ENCODE assay signal across 11 mouse cellular contexts in the genomic region with DNA sequence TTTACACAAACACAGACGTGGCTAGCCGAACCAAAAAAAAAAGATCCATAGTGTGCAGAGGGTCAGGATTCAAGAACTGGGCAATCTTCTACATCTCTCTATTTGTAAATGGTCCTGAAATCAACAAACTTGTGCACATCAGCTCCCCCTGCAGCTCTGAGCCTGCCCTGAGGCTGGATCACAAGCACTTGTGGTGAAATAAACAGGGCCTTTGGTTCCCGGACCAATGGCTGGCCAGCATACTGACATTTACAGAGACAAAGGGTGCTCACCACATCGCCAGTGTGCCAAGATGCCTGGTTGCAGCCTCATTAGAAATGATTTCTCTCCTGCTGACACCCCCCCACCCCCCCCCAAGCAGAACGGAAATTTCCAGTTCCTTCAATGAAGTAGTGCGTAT. TPM values are rescaled to one million over a fixed set of nuclear protein-coding genes. Genes with fewer than 3 reads are reported as not detected.
DNase-seq lines count a peak whose midpoint lies in the region; ATAC-seq and TF ChIP-seq lines count a peak whose summit lies in the region.
"Had no signal": no experiment of that assay in that cellular context is flagged by ENCODE, and none has a peak within 500 bp of the region (broad histone marks: within the 10 kb centered on the region; RNA-seq: fewer than 3 reads in every experiment).

No protein-coding gene starts in this region.

- no peaks in the 10 kb centered on the region; the same call in 1 of the 2 replicates for H3K4me1 ChIP-seq in midbrain, embryonic 16.5 days (ENCODE audit: control insufficient read depth, insufficient read depth, low read length)

- peak; percentile 48 for TF ChIP-seq CTCF in layer of hippocampus, adult 2 months (conservative IDR thresholded peaks at IDR 0.05)

- H3K9ac ChIP-seq in midbrain, embryonic 16.5 days (ENCODE audit: low read depth, low read length) = no peak overlapping the region
- H3K9ac ChIP-seq: limb, embryonic 13.5 days had no signal

- 24% methylated on average over 6 of the region's 6 CpGs for WGBS in midbrain, embryonic 16.5 days

- ATAC-seq in midbrain, embryonic 16.5 days = 0 out of 2 replicates have a peak, but pooled peaks have one; percentile 60
- no peak for ATAC-seq in megakaryocyte progenitor cell, adult 5-6 weeks (replicated peaks; ENCODE audit: poor library complexity)

- H3K4me3 ChIP-seq in layer of hippocampus, adult 2 months = no peak overlapping the region
- no peak overlapping the region for H3K4me3 ChIP-seq in midbrain, embryonic 16.5 days (ENCODE audit: low read depth, low read length)
- H3K4me3 ChIP-seq: limb, embryonic 13.5 days had no signal

- H3K27me3 ChIP-seq in midbrain, embryonic 16.5 days (ENCODE audit: control insufficient read depth, insufficient read depth, low read depth, low read length) = no peaks in the 10 kb centered on the region
- H3K27me3 ChIP-seq: limb, embryonic 13.5 days had no signal

- H3K9me3 ChIP-seq in midbrain, embryonic 16.5 days (replicated peaks; ENCODE audit: control insufficient read depth, low read length, poor library complexity, severe bottlenecking) = no peaks in the 10 kb centered on the region
- H3K9me3 ChIP-seq: limb, embryonic 13.5 days had no signal

- H3K4me2 ChIP-seq in midbrain, embryonic 16.5 days (ENCODE audit: low read length) = no peak overlapping the region
- H3K4me2 ChIP-seq: limb, embryonic 13.5 days had no signal

- peak; percentile 50 for DNase-seq in embryo, embryonic 10 days (ENCODE audit: low spot score)
- no peak for DNase-seq in embryo, embryonic 11 days
- DNase-seq in layer of hippocampus, adult 2 months (ENCODE audit: low spot score in 2 of 2) = no peak
- no peak for DNase-seq in layer of hippocampus, postnatal 25 days (ENCODE audit: extremely low spot score in 1 of 2, low spot score in 1 of 2)
- peak; percentile 35 for DNase-seq in R1 (ENCODE audit: low read depth, low spot score)
- DNase-seq in spleen, postnatal 10 days (ENCODE audit: low spot score in 2 of 2) = no peak
- DNase-seq: spleen, adult 18-20 months; thymus, postnatal 4 days had no signal

- no peak overlapping the region for H3K27ac ChIP-seq in layer of hippocampus, adult 2 months
- H3K27ac ChIP-seq in midbrain, embryonic 16.5 days (ENCODE audit: low read length) = no peak overlapping the region
- H3K27ac ChIP-seq: limb, embryonic 13.5 days had no signal

- no peaks in the 10 kb centered on the region for H3K36me3 ChIP-seq in midbrain, embryonic 16.5 days (ENCODE audit: control insufficient read depth, insufficient read depth, low read length)
- H3K36me3 ChIP-seq: limb, embryonic 13.5 days had no signal

RNA-seq across cellular contexts. Expression of a gene that starts 23.1 kb away (rescaled TPM):
- total RNA-seq in layer of hippocampus, adult 2 months (2021) = 10 to 100 TPM; 36.2 to 36.8 TPM
- total RNA-seq in layer of hippocampus, postnatal 25 days (2021) = 10 to 100 TPM; 27.3 to 29.9 TPM
- 2.5 and 3.0 TPM in 2 replicates for polyA plus RNA-seq in midbrain, embryonic 16.5 days (2015; fragmentation: Nextera tagmentation; extraction: Ambion mirVana)
- total RNA-seq in megakaryocyte progenitor cell, adult 5-6 weeks (2015) = not detected in 2 replicates
- total RNA-seq in megakaryocyte progenitor cell, adult 5-6 weeks (2017) = not detected in 2 replicates

Comparison
In these comparisons a context has a peak if more than half of its experiments do, and no peak if none do; other contexts are left out.
1. DNase-seq: peak in embryo, embryonic 10 days (single experiment) and R1 (single experiment); none in embryo, embryonic 11 days (single experiment), layer of hippocampus, adult 2 months (0 of 2), layer of hippocampus, postnatal 25 days (0 of 2) and spleen, postnatal 10 days (0 of 2).
2. RNA of a gene that starts 23.1 kb away (total RNA-seq): 36.2 to 36.8 TPM in layer of hippocampus, adult 2 months and 27.3 to 29.9 TPM in layer of hippocampus, postnatal 25 days; not detected in megakaryocyte progenitor cell, adult 5-6 weeks; every median in the first group is over 10 times any median in the second.